Mouse (Mus musculus): ENCODE data around the gene Aqp2. TPM values are rescaled to one million over a fixed set of nuclear protein-coding genes. Genes with fewer than 3 reads are reported as not detected.

Aqp2 gene
- total and polyA plus RNA-seq, 3 experiments: not detected

DNA sequence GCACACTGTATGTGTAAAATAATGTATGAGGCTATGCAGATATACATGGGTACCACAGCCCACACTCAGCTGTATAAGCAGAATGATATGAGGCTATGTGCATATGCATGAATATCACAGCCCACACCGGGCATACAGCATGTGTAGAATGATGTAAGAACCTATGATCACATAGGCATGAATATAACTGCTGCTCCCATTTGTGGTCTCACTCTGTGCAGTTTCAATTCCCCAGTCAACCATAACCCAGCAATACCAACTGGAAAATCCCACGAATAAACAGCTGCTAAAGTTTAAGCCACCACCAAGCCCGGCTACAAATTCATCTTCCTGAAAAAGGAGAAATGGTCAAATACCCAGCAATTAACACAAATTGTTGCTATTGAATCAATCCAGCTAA, 39.7 kb downstream of the Aqp2 start:
- dilution Hi-C loops (cut with MboI; ENCODE audit: extremely low pct_ligation_motif_present, extremely low pct_unique_long_range_greater_than_20kb, low sequenced_read_pairs) (no loop called here), in situ Hi-C loops (cut with MboI; ENCODE audit: low pct_ligation_motif_present, low pct_unique_long_range_greater_than_20kb, low sequenced_read_pairs) (no loop called here)
- H3K36me3 ChIP-seq (replicated peaks in 1 of 2; ENCODE audit: control insufficient read depth in 1 of 2, insufficient read depth in 1 of 2, low read length in 1 of 2): peaks cover 22 to 38% of the 10 kb centered on the region in 2 experiments

DNA sequence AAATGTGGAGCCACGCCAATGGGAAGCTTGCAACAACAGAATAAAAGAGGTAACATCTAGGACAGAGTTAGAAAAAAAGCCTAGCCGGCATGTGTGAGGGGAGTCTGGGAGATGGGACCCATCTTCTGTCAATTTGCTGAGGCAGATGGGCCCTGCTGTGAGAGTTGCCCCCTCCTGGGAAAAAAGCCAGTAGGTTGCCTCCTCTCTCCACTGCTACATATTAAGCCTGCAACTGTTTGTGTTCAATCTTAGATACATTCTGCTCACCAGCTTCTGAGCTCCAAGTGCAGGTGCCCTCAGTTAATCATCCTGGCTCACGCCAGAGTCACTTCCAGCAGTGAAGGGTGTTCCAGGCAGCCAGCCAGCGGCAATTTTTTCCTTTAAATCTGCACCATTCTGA, 41.0 kb downstream of the Aqp2 start:
- H3K4me2 ChIP-seq (ENCODE audit: insufficient read depth, low read depth, poor library complexity, severe bottlenecking): no peak overlapping the region
- dilution Hi-C loops (cut with MboI; ENCODE audit: extremely low pct_ligation_motif_present, extremely low pct_unique_long_range_greater_than_20kb, low sequenced_read_pairs): no loop called here
- in situ Hi-C loops (cut with MboI; ENCODE audit: low pct_ligation_motif_present, low pct_unique_long_range_greater_than_20kb, low sequenced_read_pairs): no loop called here
- H3K27me3 ChIP-seq (replicated peaks): no peaks in the 10 kb centered on the region
- no peaks in the 10 kb centered on the region for H3K79me2 ChIP-seq (replicated peaks; ENCODE audit: control insufficient read depth, extremely low read depth, insufficient read depth, poor library complexity, severe bottlenecking)
- DNase-seq (ENCODE audit: extremely low read depth): no peak
- no peak for TF ChIP-seq POLR2A (IDR thresholded peaks at IDR 0.05; ENCODE audit: low read depth, low read length)
- no peak for TF ChIP-seq CHD1 (IDR thresholded peaks at IDR 0.05; ENCODE audit: low read depth, low read length)
- no peak; the same call in 1 of the 2 replicates for TF ChIP-seq POLR2AphosphoS2 (IDR thresholded peaks at IDR 0.05; ENCODE audit: low read depth, low read length)
- peaks cover 4 to 13% of the 10 kb centered on the region in 2 experiments for H3K4me1 ChIP-seq (ENCODE audit: control insufficient read depth in 1 of 2, insufficient read depth in 2 of 2)
- no peak overlapping the region for H3K4me3 ChIP-seq (replicated peaks in 1 of 3; ENCODE audit: low read depth in 2 of 3, low read length in 2 of 3, poor library complexity in 1 of 3)
- no peaks in the 10 kb centered on the region for H3K9me3 ChIP-seq (replicated peaks; ENCODE audit: low read length)
- H3K27ac ChIP-seq (ENCODE audit: insufficient read depth, low read depth): no peak overlapping the region
- H3K9ac ChIP-seq (ENCODE audit: insufficient read depth, low read depth): no peak overlapping the region
- peaks cover 31 to 50% of the 10 kb centered on the region in 2 experiments for H3K36me3 ChIP-seq (replicated peaks in 1 of 2; ENCODE audit: control insufficient read depth in 1 of 2, insufficient read depth in 1 of 2, low read length in 1 of 2)

More for the DNA sequence above, 39.7 kb downstream of the Aqp2 start:
- Histone ChIP-seq H3K9me3 (replicated peaks; ENCODE audit: low read length) (peaks cover under 1% of the 10 kb centered on the region), H3K27ac (ENCODE audit: insufficient read depth, low read depth) (no peak overlapping the region), H3K27me3 (replicated peaks) (peaks cover 3% of the 10 kb centered on the region), H3K4me3 (replicated peaks in 1 of 3; ENCODE audit: low read depth in 2 of 3, low read length in 2 of 3, poor library complexity in 1 of 3) (no peak overlapping the region), H3K4me1 (ENCODE audit: control insufficient read depth in 1 of 2, insufficient read depth in 2 of 2) (peaks cover 4 to 13% of the 10 kb centered on the region in 2 experiments), H3K9ac (ENCODE audit: insufficient read depth, low read depth) (no peak overlapping the region), H3K79me2 (replicated peaks; ENCODE audit: control insufficient read depth, extremely low read depth, insufficient read depth, poor library complexity, severe bottlenecking) (no peaks in the 10 kb centered on the region), H3K4me2 (ENCODE audit: insufficient read depth, low read depth, poor library complexity, severe bottlenecking) (no peak overlapping the region)
- peak; percentile 57 for TF ChIP-seq ETS1 (conservative IDR thresholded peaks at IDR 0.05; ENCODE audit: low read depth, low read length)
- TF ChIP-seq HCFC1 (IDR thresholded peaks at IDR 0.05; ENCODE audit: low read depth, low read length): no peak
- DNase-seq (ENCODE audit: extremely low read depth): peak; percentile 41

DNA sequence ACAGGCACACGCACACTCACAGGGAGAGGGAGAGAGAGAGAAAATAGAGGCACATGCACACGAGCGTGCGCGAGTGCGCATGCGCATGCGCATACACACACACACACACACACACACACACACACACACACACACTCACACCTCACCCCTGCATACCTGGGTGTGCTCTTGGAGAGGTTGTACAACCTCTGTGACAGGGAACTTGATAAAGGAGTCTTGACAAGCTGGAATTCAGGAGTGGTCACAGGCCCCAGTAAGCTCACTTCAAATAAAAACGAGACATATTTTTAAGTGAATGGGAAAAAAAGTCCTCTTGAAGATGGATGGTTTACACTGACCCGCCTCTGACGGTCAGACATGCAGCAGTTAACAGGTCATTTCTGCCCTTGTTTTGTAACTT, 43.2 kb downstream of the Aqp2 start:
- TF ChIP-seq MEF2A (IDR thresholded peaks at IDR 0.05; ENCODE audit: borderline replicate concordance, low read depth, low read length) (no peak), MAFK (IDR thresholded peaks at IDR 0.05; ENCODE audit: insufficient replicate concordance, low read length) (no peak)
- dilution Hi-C loops (cut with MboI; ENCODE audit: extremely low pct_ligation_motif_present, extremely low pct_unique_long_range_greater_than_20kb, low sequenced_read_pairs): no loop called here
- no peak overlapping the region for H3K4me3 ChIP-seq (replicated peaks in 1 of 3; ENCODE audit: low read depth in 2 of 3, low read length in 2 of 3, poor library complexity in 1 of 3)
- no peaks in the 10 kb centered on the region for H3K27me3 ChIP-seq (replicated peaks)
- DNase-seq (ENCODE audit: extremely low read depth): no peak
- H3K9ac ChIP-seq (ENCODE audit: insufficient read depth, low read depth): no peak overlapping the region
- H3K4me2 ChIP-seq (ENCODE audit: insufficient read depth, low read depth, poor library complexity, severe bottlenecking): no peak overlapping the region
- in situ Hi-C loops (cut with MboI; ENCODE audit: low pct_ligation_motif_present, low pct_unique_long_range_greater_than_20kb, low sequenced_read_pairs): no loop called here
- H3K79me2 ChIP-seq (replicated peaks; ENCODE audit: control insufficient read depth, extremely low read depth, insufficient read depth, poor library complexity, severe bottlenecking): no peaks in the 10 kb centered on the region
- H3K27ac ChIP-seq (ENCODE audit: insufficient read depth, low read depth): no peak overlapping the region
- H3K4me1 ChIP-seq (ENCODE audit: control insufficient read depth in 1 of 2, insufficient read depth in 2 of 2): peaks cover 4 to 13% of the 10 kb centered on the region in 2 experiments
- H3K9me3 ChIP-seq (replicated peaks; ENCODE audit: low read length): no peaks in the 10 kb centered on the region
- H3K36me3 ChIP-seq (replicated peaks in 1 of 2; ENCODE audit: control insufficient read depth in 1 of 2, insufficient read depth in 1 of 2, low read length in 1 of 2): peaks cover 50 to 72% of the 10 kb centered on the region in 2 experiments

DNA sequence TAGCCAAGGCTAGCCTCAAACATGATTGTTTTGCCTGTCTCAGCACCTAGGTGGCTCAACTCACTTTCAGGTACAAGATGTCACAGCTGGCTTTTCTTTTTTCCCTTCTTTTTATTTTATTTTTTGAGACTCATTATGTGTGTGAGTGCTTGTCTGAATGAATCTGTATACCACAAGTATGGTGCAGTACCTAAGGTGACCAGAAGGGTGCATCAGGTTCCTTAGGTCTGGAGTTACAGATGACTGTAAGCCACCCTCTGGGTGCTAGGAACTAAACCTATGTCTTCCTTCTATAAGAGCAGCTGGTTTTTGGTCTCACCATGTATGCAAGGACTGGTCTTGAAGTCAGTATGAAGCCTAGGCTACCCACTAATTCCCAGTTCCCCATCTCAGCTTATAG, 52.8 kb downstream of the Aqp2 start:
- H3K4me1 ChIP-seq (ENCODE audit: control insufficient read depth in 1 of 2, insufficient read depth in 2 of 2): no peaks in the 10 kb centered on the region; a peak in 1 of 4 replicates
- H3K9me3 ChIP-seq (replicated peaks; ENCODE audit: low read length): peaks cover 8% of the 10 kb centered on the region
- H3K4me3 ChIP-seq (replicated peaks in 1 of 3; ENCODE audit: low read depth in 2 of 3, low read length in 2 of 3, poor library complexity in 1 of 3): no peak overlapping the region
- H3K27me3 ChIP-seq (replicated peaks): no peaks in the 10 kb centered on the region
- H3K36me3 ChIP-seq (replicated peaks in 1 of 2; ENCODE audit: control insufficient read depth in 1 of 2, insufficient read depth in 1 of 2, low read length in 1 of 2): peaks cover 70 to 90% of the 10 kb centered on the region in 2 experiments
- TF ChIP-seq SMC3 (IDR thresholded peaks at IDR 0.05; ENCODE audit: low read depth, low read length) (peak; percentile 37), E2F4 (IDR thresholded peaks at IDR 0.05; ENCODE audit: insufficient replicate concordance, low read depth, low read length) (no peak), CTCF (conservative IDR thresholded peaks at IDR 0.05 in 1 of 2, IDR thresholded peaks at IDR 0.05 in 1 of 2; ENCODE audit: low read depth in 2 of 2, low read length in 2 of 2) (peak; percentile 54 to 79), RAD21 (IDR thresholded peaks at IDR 0.05; ENCODE audit: low read depth, low read length) (peak; percentile 37)
- DNase-seq (ENCODE audit: extremely low read depth): peak; percentile 58
- H3K27ac ChIP-seq (ENCODE audit: insufficient read depth, low read depth): no peak overlapping the region
- dilution Hi-C loops (cut with MboI; ENCODE audit: extremely low pct_ligation_motif_present, extremely low pct_unique_long_range_greater_than_20kb, low sequenced_read_pairs) (no loop called here), in situ Hi-C loops (cut with MboI; ENCODE audit: low pct_ligation_motif_present, low pct_unique_long_range_greater_than_20kb, low sequenced_read_pairs) (no loop called here)
- no peak overlapping the region for H3K9ac ChIP-seq (ENCODE audit: insufficient read depth, low read depth)
- H3K4me2 ChIP-seq (ENCODE audit: insufficient read depth, low read depth, poor library complexity, severe bottlenecking): no peak overlapping the region
- no peaks in the 10 kb centered on the region for H3K79me2 ChIP-seq (replicated peaks; ENCODE audit: control insufficient read depth, extremely low read depth, insufficient read depth, poor library complexity, severe bottlenecking)
